ENCODE assay signal across 10 mouse cellular contexts in the genomic region with DNA sequence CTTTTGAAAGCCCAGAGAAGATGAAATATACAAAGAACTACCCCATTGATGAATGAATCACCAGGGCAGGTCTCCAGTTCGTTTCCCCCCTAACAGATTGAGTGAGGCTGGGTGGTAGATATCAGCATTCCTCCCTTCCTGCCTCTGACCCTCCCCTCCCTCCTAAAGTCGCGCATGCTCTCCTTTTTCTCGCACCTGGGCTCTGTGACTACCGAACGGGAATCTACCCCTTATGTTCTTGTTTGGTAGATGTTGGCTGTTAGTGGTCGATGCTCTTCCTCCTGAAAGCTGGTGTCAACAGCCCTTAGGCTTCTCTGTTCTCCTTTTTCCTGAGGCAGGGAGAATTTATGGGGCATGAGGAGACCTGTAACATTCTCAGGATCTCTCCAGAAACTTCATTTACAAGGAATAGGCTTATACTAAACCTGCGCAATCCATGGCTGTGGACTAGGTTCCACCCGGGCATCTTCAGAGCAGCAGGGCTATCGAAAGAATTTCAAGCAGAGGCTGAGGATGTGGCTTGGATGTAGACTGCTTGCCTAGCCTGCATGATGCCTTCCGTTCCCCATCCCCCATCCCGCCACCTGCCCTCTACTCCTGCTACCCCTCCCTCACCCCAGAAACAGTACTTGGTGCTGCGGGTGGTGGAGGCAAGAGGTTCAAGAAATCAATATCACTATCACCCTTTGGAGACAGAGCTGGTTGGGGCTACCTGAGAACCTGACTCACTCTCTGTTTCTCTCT. TPM values are rescaled to one million over a fixed set of nuclear protein-coding genes. Genes with fewer than 3 reads are reported as not detected.
DNase-seq lines count a peak whose midpoint lies in the region; ATAC-seq and TF ChIP-seq lines count a peak whose summit lies in the region.
"Had no signal": no experiment of that assay in that cellular context is flagged by ENCODE, and none has a peak within 500 bp of the region (broad histone marks: within the 10 kb centered on the region; RNA-seq: fewer than 3 reads in every experiment).

No protein-coding gene starts in this region.

- no peaks in the 10 kb centered on the region for H3K9me3 ChIP-seq in lung, embryonic 16.5 days (ENCODE audit: control insufficient read depth, low read length)
- no peaks in the 10 kb centered on the region for H3K9me3 ChIP-seq in hindbrain, postnatal 0 days (ENCODE audit: low read length)

- 13% methylated on average over 13 of the region's 13 CpGs for WGBS in lung, embryonic 16.5 days
- WGBS in hindbrain, postnatal 0 days: 33% methylated on average over 13 of the region's 13 CpGs
- WGBS in kidney, adult 2 months: 28% methylated on average over 13 of the region's 13 CpGs

- no peak for TF ChIP-seq CTCF in hindbrain, postnatal 0 days (IDR thresholded peaks at IDR 0.05; ENCODE audit: low read depth)
- TF ChIP-seq CTCF in kidney, adult 2 months (conservative IDR thresholded peaks at IDR 0.05; ENCODE audit: insufficient read depth, insufficient read length, low read depth, low read length): no peak

- no peak for TF ChIP-seq POLR2A in kidney, adult 2 months (IDR thresholded peaks at IDR 0.05; ENCODE audit: low read depth, low read length)

- ATAC-seq in lung, embryonic 16.5 days (ENCODE audit: low read depth): no peak
- ATAC-seq in hindbrain, postnatal 0 days: peak; percentile 61
- ATAC-seq in cerebellum, adult (ENCODE audit: insufficient number of reproducible peaks, low FRiP score, low TSS enrichment): no peak

- no peak overlapping the region for H3K4me3 ChIP-seq in lung, embryonic 16.5 days (ENCODE audit: low read length)
- H3K4me3 ChIP-seq in hindbrain, postnatal 0 days (ENCODE audit: low read length): no peak overlapping the region
- H3K4me3 ChIP-seq in kidney, adult 2 months (ENCODE audit: insufficient read depth, low read depth, low read length): no peak overlapping the region
- H3K4me3 ChIP-seq: left cerebral cortex, adult 2 months had no signal

- peaks cover 28% of the 10 kb centered on the region for H3K4me1 ChIP-seq in lung, embryonic 16.5 days (replicated peaks; ENCODE audit: control insufficient read depth, insufficient read depth, low read length)
- H3K4me1 ChIP-seq in hindbrain, postnatal 0 days (ENCODE audit: insufficient read depth, low read length): no peaks in the 10 kb centered on the region
- peaks cover 4% of the 10 kb centered on the region; the same call in 1 of the 2 replicates for H3K4me1 ChIP-seq in kidney, adult 2 months (ENCODE audit: control insufficient read depth, insufficient read depth, low read length)

- no peaks in the 10 kb centered on the region for H3K36me3 ChIP-seq in lung, embryonic 16.5 days (ENCODE audit: control insufficient read depth, insufficient read depth, low read length)
- H3K36me3 ChIP-seq in hindbrain, postnatal 0 days (ENCODE audit: insufficient read depth, low read length): no peaks in the 10 kb centered on the region
- no peaks in the 10 kb centered on the region for H3K36me3 ChIP-seq in kidney, adult 2 months (ENCODE audit: control insufficient read depth, insufficient read depth, low read length)

- H3K27me3 ChIP-seq in lung, embryonic 16.5 days (ENCODE audit: control insufficient read depth, insufficient read depth, low read depth, low read length): no peaks in the 10 kb centered on the region
- no peaks in the 10 kb centered on the region for H3K27me3 ChIP-seq in hindbrain, postnatal 0 days (ENCODE audit: insufficient read depth, low read length)
- H3K27me3 ChIP-seq in kidney, adult 2 months (replicated peaks; ENCODE audit: control insufficient read depth, insufficient read depth, low read length): no peaks in the 10 kb centered on the region

- H3K4me2 ChIP-seq in lung, embryonic 16.5 days (ENCODE audit: low read depth, low read length): peak overlapping the region; percentile 20; the same call in 1 of the 2 replicates
- H3K4me2 ChIP-seq in hindbrain, postnatal 0 days (ENCODE audit: low read depth, low read length): peak overlapping the region; percentile 32

- H3K27ac ChIP-seq in lung, embryonic 16.5 days (ENCODE audit: low read length): peak overlapping the region; percentile 43; the same call in 1 of the 2 replicates
- peak overlapping the region; percentile 68; the same call in 1 of the 2 replicates for H3K27ac ChIP-seq in hindbrain, postnatal 0 days
- H3K27ac ChIP-seq in kidney, adult 2 months (ENCODE audit: insufficient read depth, low read depth, low read length): no peak overlapping the region
- H3K27ac ChIP-seq: left cerebral cortex, adult 2 months had no signal

- no peak for DNase-seq in lung, adult 18-20 months
- peak; percentile 86 for DNase-seq in T-cell, adult 2 months (ENCODE audit: low spot score)
- DNase-seq in hindbrain, postnatal 0 days (ENCODE audit: low spot score): peak; percentile 12
- peak; percentile 82 to 89 for DNase-seq in thymus, adult 18-20 months
- no peak for DNase-seq in kidney, adult 2 months
- DNase-seq in frontal cortex, postnatal 14 days (ENCODE audit: low spot score in 2 of 2): no peak

- no peak overlapping the region; the same call in 1 of the 2 replicates for H3K9ac ChIP-seq in lung, embryonic 16.5 days (ENCODE audit: low read length)
- H3K9ac ChIP-seq in hindbrain, postnatal 0 days (replicated peaks; ENCODE audit: low read length): no peak overlapping the region

RNA-seq across cellular contexts. Expression of a gene that starts 11.3 kb away (rescaled TPM):
- 23.9 and 26.1 TPM in 2 replicates for polyA plus RNA-seq in lung, embryonic 16.5 days (2015; fragmentation: Nextera tagmentation; extraction: Ambion mirVana)
- 9.2 and 11.7 TPM in 2 replicates for total RNA-seq in hindbrain, postnatal 0 days (2014; rRNA removed)
- 6.1 and 7.0 TPM in 2 replicates for polyA plus RNA-seq in hindbrain, postnatal 0 days (2015; fragmentation: Nextera tagmentation; extraction: Ambion mirVana)
- 10.9 and 12.3 TPM in 2 replicates for polyA plus RNA-seq in kidney, adult 2 months (2012; rRNA removed)

RNA-seq across cellular contexts. Expression of a gene that starts 18.3 kb away (rescaled TPM):
- 1.8 and 2.3 TPM in 2 replicates for polyA plus RNA-seq in lung, embryonic 16.5 days (2015; fragmentation: Nextera tagmentation; extraction: Ambion mirVana)
- not detected in 2 replicates for total RNA-seq in hindbrain, postnatal 0 days (2014; rRNA removed)
- not detected in 2 replicates for polyA plus RNA-seq in hindbrain, postnatal 0 days (2015; fragmentation: Nextera tagmentation; extraction: Ambion mirVana)
- polyA plus RNA-seq in kidney, adult 2 months (2012; rRNA removed): 0.14 and 0.31 TPM in 2 replicates
- total RNA-seq: left cerebral cortex, adult 2 months had no signal
- polyA plus RNA-seq: cortical plate, adult 2 months had no signal

RNA-seq across cellular contexts. Expression of a gene that starts 32.9 kb away (rescaled TPM):
- not detected in 2 replicates for polyA plus RNA-seq in lung, embryonic 16.5 days (2015; fragmentation: Nextera tagmentation; extraction: Ambion mirVana)
- not detected in 2 replicates for total RNA-seq in hindbrain, postnatal 0 days (2014; rRNA removed)
- polyA plus RNA-seq in hindbrain, postnatal 0 days (2015; fragmentation: Nextera tagmentation; extraction: Ambion mirVana): not detected in 2 replicates
- 0.03 TPM in 1 of 2 replicates, not detected in the other for polyA plus RNA-seq in kidney, adult 2 months (2012; rRNA removed)
- total RNA-seq: left cerebral cortex, adult 2 months had no signal
- polyA plus RNA-seq: cortical plate, adult 2 months had no signal

RNA-seq across cellular contexts. Expression of a gene that starts 44.5 kb away (rescaled TPM):
- polyA plus RNA-seq in lung, embryonic 16.5 days (2015; fragmentation: Nextera tagmentation; extraction: Ambion mirVana): 0.06 TPM in 1 of 2 replicates, not detected in the other
- not detected in 2 replicates for total RNA-seq in hindbrain, postnatal 0 days (2014; rRNA removed)
- not detected in 2 replicates for polyA plus RNA-seq in hindbrain, postnatal 0 days (2015; fragmentation: Nextera tagmentation; extraction: Ambion mirVana)
- 0.11 and 0.25 TPM in 2 replicates for polyA plus RNA-seq in kidney, adult 2 months (2012; rRNA removed)
- total RNA-seq: left cerebral cortex, adult 2 months had no signal
- polyA plus RNA-seq: cortical plate, adult 2 months had no signal

RNA-seq across cellular contexts. Expression of a gene that starts 59.0 kb away (rescaled TPM):
- polyA plus RNA-seq in lung, embryonic 16.5 days (2015; fragmentation: Nextera tagmentation; extraction: Ambion mirVana): not detected in 2 replicates
- not detected in 2 replicates for total RNA-seq in hindbrain, postnatal 0 days (2014; rRNA removed)
- polyA plus RNA-seq in hindbrain, postnatal 0 days (2015; fragmentation: Nextera tagmentation; extraction: Ambion mirVana): not detected in 2 replicates
- polyA plus RNA-seq in kidney, adult 2 months (2012; rRNA removed): not detected in 2 replicates
- total RNA-seq: left cerebral cortex, adult 2 months had no signal
- polyA plus RNA-seq: cortical plate, adult 2 months had no signal

Comparison
In these comparisons a context has a peak if more than half of its experiments do, and no peak if none do; other contexts are left out.
1. DNase-seq: peak in T-cell, adult 2 months (single experiment), hindbrain, postnatal 0 days (single experiment) and thymus, adult 18-20 months (2 of 2); none in lung, adult 18-20 months (0 of 2), kidney, adult 2 months (single experiment) and frontal cortex, postnatal 14 days (0 of 2).